Mouse (Mus musculus) forebrain, embryonic 16.5 days (tissue): ENCODE measurements at regions not wholly inside any gene's neighbourhood (a gene's known extent, or its start where the extent isn't known, plus 50 kb on each side); places are given as distances from the start of the nearest gene placed in this dataset.

Experiments used
- ATAC-seq: fragments of 200-750 bp; cut with Nextera tagmentation; 2 replicates; pipeline ENCODE4 v1.8.0; 2017; ENCODE audit warnings: mild to moderate bottlenecking, moderate library complexity
- H3K27ac ChIP-seq: fragments of 300-500 bp; sonication (generic); 2 replicates; pipeline ENCODE4 v1.5.1; 2014; ENCODE audit warnings: low read length, control low read depth
- H3K27me3 ChIP-seq: fragments of 300-500 bp; sonication (generic); replicated peaks from 2 replicates; pipeline ENCODE4 v1.6.1; 2014; ENCODE audit warnings: low read length; ENCODE audit not compliant: control insufficient read depth, insufficient read depth
- H3K36me3 ChIP-seq: fragments of 300-500 bp; sonication (generic); 2 replicates; pipeline ENCODE4 v1.6.1; 2014; ENCODE audit not compliant: control insufficient read depth, insufficient read depth
- H3K4me1 ChIP-seq: fragments of 300-500 bp; sonication (generic); replicated peaks from 2 replicates; pipeline ENCODE4 v1.6.1; 2014; ENCODE audit warnings: low read length; ENCODE audit not compliant: control insufficient read depth, insufficient read depth
- H3K4me2 ChIP-seq: fragments of 300-500 bp; sonication (generic); 2 replicates; pipeline ENCODE4 v1.6.1; 2014; ENCODE audit warnings: mild to moderate bottlenecking, low read length, control low read depth
- H3K4me3 ChIP-seq: fragments of 300-500 bp; sonication (generic); replicated peaks from 2 replicates; pipeline ENCODE4 v1.5.1; 2014; ENCODE audit warnings: mild to moderate bottlenecking, low read length, control low read depth
- H3K9ac ChIP-seq: fragments of 300-500 bp; sonication (generic); replicated peaks from 2 replicates; pipeline ENCODE4 v1.6.1; 2014; ENCODE audit warnings: low read depth, low read length, control low read depth
- H3K9me3 ChIP-seq: fragments of 300-500 bp; sonication (generic); 2 replicates; pipeline ENCODE4 v1.6.1; 2016; ENCODE audit warnings: low read length; ENCODE audit not compliant: control insufficient read depth
- WGBS: fragments of 180-500 bp; shearing (Covaris S2); extraction: QIAGEN DNeasy Blood & Tissue Kit; methylation state at CpG from one replicate; pipeline ENCODE4 v1.1.7; 2014; 5-methylcytosine and 5-hydroxymethylcytosine counted together

- 76% methylated on average over 2 of the region's 2 CpGs for WGBS
- H3K4me3 ChIP-seq: no peak overlapping the region
- no peaks in the 10 kb centered on the region for H3K36me3 ChIP-seq
- H3K4me1 ChIP-seq: no peaks in the 10 kb centered on the region
- no peak overlapping the region for H3K4me2 ChIP-seq
- no peak overlapping the region for H3K27ac ChIP-seq
- no peaks in the 10 kb centered on the region for H3K9me3 ChIP-seq
- H3K9ac ChIP-seq: no peak overlapping the region
- no peaks in the 10 kb centered on the region for H3K27me3 ChIP-seq
- no peak for ATAC-seq
Measured at GRCm38 (mm10) chrX:163151970-163152369, 187.6 kb upstream of the S100g start.

- ATAC-seq: no peak
- no peak overlapping the region for H3K4me3 ChIP-seq
- H3K27me3 ChIP-seq: no peaks in the 10 kb centered on the region
- H3K36me3 ChIP-seq: no peaks in the 10 kb centered on the region
- H3K27ac ChIP-seq: no peak overlapping the region
- WGBS: 62% methylated on average over 3 of the region's 3 CpGs
- no peaks in the 10 kb centered on the region for H3K9me3 ChIP-seq
- H3K4me1 ChIP-seq: no peaks in the 10 kb centered on the region
- H3K9ac ChIP-seq: no peak overlapping the region
- no peak overlapping the region for H3K4me2 ChIP-seq
Measured at GRCm38 (mm10) chrX:163144475-163144874, 180.1 kb upstream of the S100g start.

GRCm38 (mm10) chrX:163139475-163139874 lies 175.1 kb upstream of the S100g start:
- 68% methylated on average over 1 of the region's 1 CpGs for WGBS
- Histone ChIP-seq H3K9me3 (no peaks in the 10 kb centered on the region), H3K4me3 (no peak overlapping the region), H3K4me1 (no peaks in the 10 kb centered on the region), H3K9ac (no peak overlapping the region), H3K27ac (no peak overlapping the region), H3K27me3 (no peaks in the 10 kb centered on the region), H3K4me2 (no peak overlapping the region), H3K36me3 (no peaks in the 10 kb centered on the region)
- no peak for ATAC-seq

GRCm38 (mm10) chrX:163128626-163129025 lies 164.2 kb upstream of the S100g start:
- no peak overlapping the region for H3K4me2 ChIP-seq
- WGBS: 90% methylated on average over 1 of the region's 1 CpGs
- no peak overlapping the region for H3K4me3 ChIP-seq
- H3K36me3 ChIP-seq: no peaks in the 10 kb centered on the region
- 0 out of 2 replicates have a peak, but pooled peaks cover 2% of the 10 kb centered on the region for H3K27me3 ChIP-seq
- ATAC-seq: no peak
- no peak overlapping the region for H3K9ac ChIP-seq
- no peaks in the 10 kb centered on the region for H3K9me3 ChIP-seq
- no peak overlapping the region for H3K27ac ChIP-seq
- no peaks in the 10 kb centered on the region for H3K4me1 ChIP-seq

- no peaks in the 10 kb centered on the region for H3K4me1 ChIP-seq
- no peak overlapping the region for H3K4me3 ChIP-seq
- peak overlapping the region; percentile 39 for H3K27ac ChIP-seq
- no peak overlapping the region for H3K4me2 ChIP-seq
- no peaks in the 10 kb centered on the region for H3K36me3 ChIP-seq
- peak; percentile 96 for ATAC-seq
- WGBS: 40% methylated on average over 5 of the region's 5 CpGs
- H3K9me3 ChIP-seq: no peaks in the 10 kb centered on the region
- H3K27me3 ChIP-seq: no peaks in the 10 kb centered on the region; the same call in 1 of the 2 replicates
- H3K9ac ChIP-seq: no peak overlapping the region
Measured at GRCm38 (mm10) chrX:163117681-163118393, 153.4 kb upstream of the S100g start.

GRCm38 (mm10) chrX:163117237-163117636 lies 152.8 kb upstream of the S100g start:
- no peaks in the 10 kb centered on the region for H3K9me3 ChIP-seq
- no peak overlapping the region for H3K4me2 ChIP-seq
- no peaks in the 10 kb centered on the region for H3K4me1 ChIP-seq
- H3K9ac ChIP-seq: no peak overlapping the region
- WGBS: 40% methylated on average over 1 of the region's 1 CpGs
- no peak overlapping the region for H3K4me3 ChIP-seq
- ATAC-seq: peak; percentile 47
- no peaks in the 10 kb centered on the region; the same call in 1 of the 2 replicates for H3K27me3 ChIP-seq
- no peaks in the 10 kb centered on the region for H3K36me3 ChIP-seq
- peak overlapping the region; percentile 60 for H3K27ac ChIP-seq

GRCm38 (mm10) chrX:163095026-163095765 lies 130.8 kb upstream of the S100g start:
- Histone ChIP-seq H3K4me3 (no peak overlapping the region), H3K4me1 (no peaks in the 10 kb centered on the region), H3K4me2 (no peak overlapping the region), H3K36me3 (no peaks in the 10 kb centered on the region), H3K27ac (no peak overlapping the region), H3K9ac (no peak overlapping the region), H3K27me3 (no peaks in the 10 kb centered on the region), H3K9me3 (no peaks in the 10 kb centered on the region)
- ATAC-seq: no peak
- 87% methylated on average over 4 of the region's 4 CpGs for WGBS
